Mouse (Mus musculus) bone marrow, adult 2 months (tissue): ENCODE measurements at regions not wholly inside any gene's neighbourhood (a gene's known extent, or its start where the extent isn't known, plus 50 kb on each side); places are given as distances from the start of the nearest gene placed in this dataset.

Experiments
- CTCF ChIP-seq: fragments of 200-500 bp; IDR thresholded peaks from 2 replicates; pipeline ENCODE4 v1.5.1; 2011; ENCODE audit warnings: low read length, control low read depth; ENCODE audit not compliant: control insufficient read depth, insufficient read depth
- POLR2A ChIP-seq: fragments of 200-500 bp; IDR thresholded peaks from 2 replicates; pipeline ENCODE4 v1.6.1; 2011; ENCODE audit warnings: low read depth, mild to moderate bottlenecking, control low read depth, low read length, borderline replicate concordance; ENCODE audit not compliant: control insufficient read depth

DNA sequence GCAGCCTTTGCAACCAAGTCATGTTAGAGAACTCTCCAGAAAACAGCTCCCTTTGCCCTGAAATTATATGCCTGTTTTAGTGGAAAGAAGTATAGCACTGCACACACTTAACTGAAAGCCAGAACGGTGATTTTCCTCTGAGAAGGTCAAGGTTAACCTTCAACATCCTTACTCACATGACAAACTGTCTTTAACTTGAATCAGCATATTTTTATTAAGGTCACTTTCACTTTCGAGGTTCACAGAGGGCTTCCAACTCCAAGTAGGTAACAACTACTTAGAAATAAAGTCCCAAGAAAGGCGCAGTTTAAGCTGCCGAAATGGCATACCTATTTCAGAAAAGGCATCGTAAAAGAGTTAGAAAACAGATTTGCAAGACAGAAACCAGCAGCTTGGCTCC lies 502.4 kb downstream of the Adgrl2 start:
- no peak for TF ChIP-seq CTCF
- TF ChIP-seq POLR2A: no peak
